Mouse (Mus musculus): Measurements from ENCODE around the gene Tmem178.

The Tmem178 gene

GRCm38 (mm10) chr17:80982976-80983375, 38.5 kb downstream of the Tmem178 start:
- DNase-seq (ENCODE audit: low read depth in 1 of 2, low spot score in 2 of 2), result no peak

- DNase-seq (ENCODE audit: low read depth in 1 of 2, low spot score in 2 of 2), result no peak
These were observed 47.2 kb downstream of the Tmem178 start for GRCm38 (mm10) chr17:80991535-80992127.

- DNase-seq (ENCODE audit: low read depth in 1 of 2, low spot score in 2 of 2), result no peak
These were observed 52.8 kb downstream of the Tmem178 start for GRCm38 (mm10) chr17:80997226-80997625.

GRCm38 (mm10) chr17:80998958-80999357, 54.5 kb downstream of the Tmem178 start:
- no peak for DNase-seq (ENCODE audit: low read depth in 1 of 2, low spot score in 2 of 2)

GRCm38 (mm10) chr17:81001010-81001409, 56.6 kb downstream of the Tmem178 start:
- no peak for DNase-seq (ENCODE audit: low read depth in 1 of 2, low spot score in 2 of 2)

GRCm38 (mm10) chr17:81001647-81002046, 57.2 kb downstream of the Tmem178 start:
- no peak for DNase-seq (ENCODE audit: low read depth in 1 of 2, low spot score in 2 of 2)

GRCm38 (mm10) chr17:81002130-81002529, 57.7 kb downstream of the Tmem178 start:
- DNase-seq (ENCODE audit: low read depth in 1 of 2, low spot score in 2 of 2), result no peak

- DNase-seq (ENCODE audit: low read depth in 1 of 2, low spot score in 2 of 2), result no peak
These were observed 60.0 kb downstream of the Tmem178 start for GRCm38 (mm10) chr17:81004454-81004853.

GRCm38 (mm10) chr17:81005292-81005691, 60.9 kb downstream of the Tmem178 start:
- DNase-seq (ENCODE audit: low read depth in 1 of 2, low spot score in 2 of 2), result no peak

GRCm38 (mm10) chr17:81009112-81009511, 64.7 kb downstream of the Tmem178 start:
- DNase-seq (ENCODE audit: low read depth in 1 of 2, low spot score in 2 of 2), result no peak

GRCm38 (mm10) chr17:81010199-81010598, 65.8 kb downstream of the Tmem178 start:
- DNase-seq (ENCODE audit: low read depth in 1 of 2, low spot score in 2 of 2), result no peak

- DNase-seq (ENCODE audit: low read depth in 1 of 2, low spot score in 2 of 2), result no peak
These were observed 66.6 kb downstream of the Tmem178 start for GRCm38 (mm10) chr17:81010844-81011685.

- DNase-seq (ENCODE audit: low read depth in 1 of 2, low spot score in 2 of 2), result no peak
These were observed 71.5 kb downstream of the Tmem178 start for GRCm38 (mm10) chr17:81015814-81016447.

GRCm38 (mm10) chr17:81017132-81017531, 72.7 kb downstream of the Tmem178 start:
- no peak for DNase-seq (ENCODE audit: low read depth in 1 of 2, low spot score in 2 of 2)

GRCm38 (mm10) chr17:81027331-81027730, 82.9 kb downstream of the Tmem178 start:
- no peak for DNase-seq (ENCODE audit: low read depth in 1 of 2, low spot score in 2 of 2)

GRCm38 (mm10) chr17:81031830-81032442, 87.5 kb downstream of the Tmem178 start:
- no peak for DNase-seq (ENCODE audit: low read depth in 1 of 2, low spot score in 2 of 2)

- DNase-seq (ENCODE audit: low read depth in 1 of 2, low spot score in 2 of 2), result no peak
These were observed 88.5 kb downstream of the Tmem178 start for GRCm38 (mm10) chr17:81032957-81033356.

- no peak for DNase-seq (ENCODE audit: low read depth in 1 of 2, low spot score in 2 of 2)
These were observed 90.9 kb downstream of the Tmem178 start for GRCm38 (mm10) chr17:81035354-81035753.

GRCm38 (mm10) chr17:81038707-81039408, 94.4 kb downstream of the Tmem178 start:
- DNase-seq (ENCODE audit: low read depth in 1 of 2, low spot score in 2 of 2), result no peak

- no peak for DNase-seq (ENCODE audit: low read depth in 1 of 2, low spot score in 2 of 2)
These were observed 97.2 kb downstream of the Tmem178 start for GRCm38 (mm10) chr17:81041662-81042061.

GRCm38 (mm10) chr17:81044356-81044755, 99.9 kb downstream of the Tmem178 start:
- no peak for DNase-seq (ENCODE audit: low read depth in 1 of 2, low spot score in 2 of 2)

All from monocyte, adult 2 months (primary cell).